23 mouse cellular contexts compared by ENCODE assay signal in genomic region chr2:34810775-34811174, GRCm38 (mm10). TPM values are rescaled to one million over a fixed set of nuclear protein-coding genes. Genes with fewer than 3 reads are reported as not detected.
"Had no signal": no experiment of that assay in that cellular context is flagged by ENCODE, and none has a peak within 500 bp of the region (broad histone marks: within the 10 kb centered on the region; RNA-seq: fewer than 3 reads in every experiment).

No protein-coding gene starts in this region.

- H3K9me3 ChIP-seq: limb, embryonic 15.5 days; neural tube, embryonic 15.5 days had no signal

- H3K27ac ChIP-seq: limb, embryonic 15.5 days; neural tube, embryonic 15.5 days had no signal

- H3K4me2 ChIP-seq: limb, embryonic 15.5 days; lung, embryonic 14.5 days; neural tube, embryonic 15.5 days had no signal

- DNase-seq: kidney, adult 8-10 months; kidney, postnatal 36 days; layer of hippocampus, adult 9-11 months; layer of hippocampus, postnatal 36 days; lung, embryonic 14.5 days; lung, postnatal 10 days; lung, postnatal 4 days; midbrain, embryonic 14.5 days; spleen, adult 18-20 months; thymus, adult 18-20 months; thymus, postnatal 14 days had no signal

- H3K4me1 ChIP-seq: limb, embryonic 15.5 days had no signal

- H3K4me3 ChIP-seq: limb, embryonic 15.5 days; myocyte; neural tube, embryonic 15.5 days had no signal

- ATAC-seq: inflammation-experienced regulatory T-cells, adult 6 months; intestine, postnatal 0 days had no signal

- H3K27me3 ChIP-seq: limb, embryonic 15.5 days; neural tube, embryonic 15.5 days had no signal

- H3K9ac ChIP-seq: limb, embryonic 15.5 days; lung, embryonic 14.5 days; neural tube, embryonic 15.5 days had no signal

RNA-seq across cellular contexts. Expression of gene Gm34653, which starts 22.0 kb away (rescaled TPM):
- total RNA-seq: layer of hippocampus, adult 18-20 months; layer of hippocampus, postnatal 36 days; left cerebral cortex, adult 8-10 months; left cerebral cortex, postnatal 25 days had no signal
- polyA plus RNA-seq: inflammation-experienced regulatory T-cells, adult 6 months; intestine, postnatal 0 days; kidney, embryonic 16.5 days; limb, embryonic 11.5 days; limb, embryonic 15.5 days; lung, embryonic 14.5 days; midbrain, embryonic 14.5 days; myocyte; neural tube, embryonic 11.5 days; neural tube, embryonic 15.5 days; stomach, embryonic 14.5 days had no signal
